Mouse (Mus musculus) myocyte (in vitro differentiated cells): ENCODE results near the gene Kat7. TPM values are rescaled to one million over a fixed set of nuclear protein-coding genes. Genes with fewer than 3 reads are reported as not detected.

Source experiments
- H3K27me3 ChIP-seq: one replicate; pipeline ENCODE4 v1.6.1; 2011; ENCODE audit not compliant: control insufficient read depth, insufficient read depth, insufficient read length
- H3K36me3 ChIP-seq: one replicate; pipeline ENCODE4 v1.6.1; 2011; ENCODE audit not compliant: control insufficient read depth, insufficient read depth
- H3K4me2 ChIP-seq: one replicate; pipeline ENCODE4 v1.6.1; 2011; ENCODE audit warnings: low read depth, control low read depth
- H3K4me3 ChIP-seq: one replicate; pipeline ENCODE4 v1.5.1; 2011; ENCODE audit warnings: mild to moderate bottlenecking, control low read depth, moderate library complexity
- H3K79me2 ChIP-seq: one replicate; pipeline ENCODE4 v1.6.1; 2011; ENCODE audit not compliant: control insufficient read depth, insufficient read depth
- H3ac ChIP-seq: one replicate; pipeline ENCODE4 v1.6.1; 2011; ENCODE audit not compliant: control insufficient read depth, insufficient read length
- CEBPB ChIP-seq: IDR thresholded peaks from 2 replicates; pipeline ENCODE4 v1.6.1; 2011; ENCODE audit warnings: mild to moderate bottlenecking, moderate library complexity; ENCODE audit not compliant: poor library complexity, insufficient read depth, severe bottlenecking
- E2F4 ChIP-seq: IDR thresholded peaks from one replicate; pipeline ENCODE4 v1.6.1; 2011; ENCODE audit warnings: mild to moderate bottlenecking, control low read depth, moderate library complexity; ENCODE audit not compliant: insufficient read depth
- MAX ChIP-seq: IDR thresholded peaks from one replicate; pipeline ENCODE4 v1.6.1; 2011; ENCODE audit warnings: low read depth, mild to moderate bottlenecking, control low read depth
- MYOD1 ChIP-seq, 3 experiments: IDR thresholded peaks; one replicate each; pipeline ENCODE4 v1.6.1; 2011; ENCODE audit warnings: control low read depth in 2 of 3, low read depth in 2 of 3, mild to moderate bottlenecking in 2 of 3, moderate library complexity in 1 of 3; ENCODE audit not compliant: insufficient read length in 2 of 3, control insufficient read depth in 1 of 3
- MYOG ChIP-seq, 3 experiments: IDR thresholded peaks; one replicate each; pipeline ENCODE4 v1.6.1; 2011; ENCODE audit warnings: control low read depth in 2 of 3, low read depth in 2 of 3, mild to moderate bottlenecking in 2 of 3; ENCODE audit not compliant: insufficient read length in 2 of 3, control insufficient read depth in 1 of 3, insufficient read depth in 1 of 3
- POLR2A ChIP-seq: IDR thresholded peaks from one replicate; pipeline ENCODE4 v1.6.1; 2011; ENCODE audit warnings: low read depth, mild to moderate bottlenecking, control low read depth, moderate library complexity; ENCODE audit not compliant: insufficient read length
- POLR2AphosphoS2 ChIP-seq: IDR thresholded peaks from one replicate; pipeline ENCODE4 v1.6.1; 2011; ENCODE audit warnings: low read depth, control low read depth; ENCODE audit not compliant: insufficient read length
- REST ChIP-seq: IDR thresholded peaks from one replicate; pipeline ENCODE4 v1.6.1; 2011; ENCODE audit warnings: mild to moderate bottlenecking, control low read depth, moderate library complexity; ENCODE audit not compliant: insufficient read depth, insufficient read length
- SRF ChIP-seq: IDR thresholded peaks from one replicate; pipeline ENCODE4 v1.6.1; 2011; ENCODE audit warnings: low read depth; ENCODE audit not compliant: control insufficient read depth, insufficient read length
- TCF12 ChIP-seq: IDR thresholded peaks from one replicate; pipeline ENCODE4 v1.6.1; 2011; ENCODE audit warnings: mild to moderate bottlenecking, control low read depth; ENCODE audit not compliant: poor library complexity, insufficient read depth, severe bottlenecking
- TCF3 ChIP-seq: IDR thresholded peaks from one replicate; pipeline ENCODE4 v1.6.1; 2011; ENCODE audit warnings: low read depth, control low read depth; ENCODE audit not compliant: insufficient read length
- USF1 ChIP-seq: IDR thresholded peaks from one replicate; pipeline ENCODE4 v1.6.1; 2011; ENCODE audit warnings: low read depth, mild to moderate bottlenecking, control low read depth, moderate library complexity
- polyA plus RNA-seq: library from polyadenylated mRNA; unstranded; fragments of >200 nt; fragmentation: generic; extraction: Trizol; gene quantifications from one replicate; pipeline ENCODE4 v1.2.1, GENCODE M21; 2012; ENCODE audit warnings: missing spikeins

Kat7 gene
- polyA plus RNA-seq, 1 experiment: 52.2 TPM

DNA sequence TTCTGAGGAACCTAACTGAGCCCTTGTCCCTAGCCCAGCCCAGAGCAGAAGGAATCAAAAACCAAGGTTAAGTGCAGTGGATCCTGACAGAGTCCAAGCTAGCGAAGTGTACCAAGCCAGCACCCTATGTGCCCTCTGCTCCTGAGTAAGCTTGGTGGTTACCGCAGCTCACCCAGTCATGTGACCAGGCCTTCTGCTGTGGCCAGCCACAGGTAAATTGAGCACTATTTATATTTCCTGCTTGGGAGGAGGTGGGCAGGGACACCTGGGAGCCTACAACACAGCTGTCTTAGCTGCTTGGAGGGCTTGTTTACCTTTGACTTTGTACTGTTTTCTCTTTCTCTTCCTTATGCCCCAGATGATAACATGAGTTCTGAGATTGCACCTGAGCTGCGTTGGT lies 40.9 kb upstream of the Kat7 start:
- H3K36me3 ChIP-seq: peaks cover 4% of the 10 kb centered on the region
- no peak overlapping the region for H3ac ChIP-seq
- no peak overlapping the region for H3K4me3 ChIP-seq
- peaks cover 6% of the 10 kb centered on the region for H3K79me2 ChIP-seq
- no peaks in the 10 kb centered on the region for H3K27me3 ChIP-seq
- H3K4me2 ChIP-seq: no peak overlapping the region
- TF ChIP-seq MYOG (IDR thresholded peaks at IDR 0.05; ENCODE audit: control insufficient read depth in 1 of 3, insufficient read depth in 1 of 3, insufficient read length in 2 of 3, low read depth in 2 of 3) (no peak), CEBPB (no peak), REST (no peak), MAX (no peak), TCF3 (no peak), E2F4 (no peak), POLR2A (no peak), TCF12 (no peak), POLR2AphosphoS2 (no peak), MYOD1 (IDR thresholded peaks at IDR 0.05; ENCODE audit: control insufficient read depth in 1 of 3, insufficient read length in 2 of 3, low read depth in 2 of 3) (no peak), SRF (no peak), USF1 (no peak)

DNA sequence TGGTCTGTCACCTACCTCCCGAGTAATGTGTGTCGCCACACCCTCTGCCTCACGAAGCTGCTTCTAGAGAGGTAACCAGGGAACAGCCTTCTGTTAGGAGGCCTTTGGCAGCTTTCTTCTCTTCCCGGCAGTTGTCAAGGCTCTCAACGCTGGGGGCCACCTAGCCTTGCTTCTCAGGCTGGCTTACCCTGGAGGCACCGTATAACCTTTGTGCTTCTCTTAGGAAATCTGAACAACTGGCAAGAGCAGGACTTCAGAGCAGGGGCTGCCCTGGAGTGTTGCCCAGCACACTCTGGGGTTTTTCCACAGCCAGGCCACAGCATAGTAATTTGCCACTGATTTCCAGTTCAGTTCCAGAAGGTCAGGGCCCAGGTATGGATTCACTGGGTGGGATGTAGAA lies 40.2 kb upstream of the Kat7 start:
- Histone ChIP-seq H3K36me3 (peaks cover 4% of the 10 kb centered on the region), H3K4me3 (no peak overlapping the region), H3K4me2 (no peak overlapping the region), H3K27me3 (no peaks in the 10 kb centered on the region), H3K79me2 (peaks cover 9% of the 10 kb centered on the region), H3ac (no peak overlapping the region)
- no peak for TF ChIP-seq MYOD1 (IDR thresholded peaks at IDR 0.05; ENCODE audit: control insufficient read depth in 1 of 3, insufficient read length in 2 of 3, low read depth in 2 of 3)
- TF ChIP-seq USF1: no peak
- no peak for TF ChIP-seq SRF
- no peak for TF ChIP-seq POLR2AphosphoS2
- no peak for TF ChIP-seq MYOG (IDR thresholded peaks at IDR 0.05; ENCODE audit: control insufficient read depth in 1 of 3, insufficient read depth in 1 of 3, insufficient read length in 2 of 3, low read depth in 2 of 3)
- no peak for TF ChIP-seq REST
- TF ChIP-seq CEBPB: no peak
- no peak for TF ChIP-seq MAX
- TF ChIP-seq TCF3: no peak
- no peak for TF ChIP-seq TCF12
- TF ChIP-seq E2F4: no peak
- no peak for TF ChIP-seq POLR2A

DNA sequence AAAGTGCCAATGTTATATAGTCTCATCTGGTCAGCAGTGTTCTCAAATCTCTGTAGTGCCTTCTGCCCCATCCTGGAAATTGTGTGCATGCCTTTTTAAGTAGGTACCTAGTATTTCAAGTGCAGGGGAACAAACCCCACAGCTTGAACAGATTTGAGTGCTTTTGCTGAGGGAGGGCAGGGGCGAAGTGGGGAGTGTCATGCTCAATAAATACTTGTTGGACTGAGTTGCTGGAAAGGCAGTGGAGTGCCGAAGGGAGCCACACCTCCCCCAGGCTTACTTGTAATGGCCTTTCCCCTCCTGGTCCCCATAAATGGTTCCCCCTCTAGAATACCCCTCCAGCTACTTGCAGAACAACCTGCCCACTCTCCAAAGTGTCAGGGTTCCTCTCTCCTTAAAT lies 34.1 kb upstream of the Kat7 start:
- Histone ChIP-seq H3K4me2 (no peak overlapping the region), H3K79me2 (peaks cover 47% of the 10 kb centered on the region), H3K36me3 (no peaks in the 10 kb centered on the region), H3K4me3 (no peak overlapping the region), H3K27me3 (no peaks in the 10 kb centered on the region), H3ac (no peak overlapping the region)
- TF ChIP-seq TCF12 (no peak), MYOD1 (IDR thresholded peaks at IDR 0.05; ENCODE audit: control insufficient read depth in 1 of 3, insufficient read length in 2 of 3, low read depth in 2 of 3) (no peak), POLR2A (no peak), TCF3 (no peak), CEBPB (no peak), SRF (no peak), USF1 (no peak), MAX (no peak), POLR2AphosphoS2 (no peak), REST (no peak), MYOG (IDR thresholded peaks at IDR 0.05; ENCODE audit: control insufficient read depth in 1 of 3, insufficient read depth in 1 of 3, insufficient read length in 2 of 3, low read depth in 2 of 3) (no peak), E2F4 (no peak)

- Histone ChIP-seq H3K36me3 (no peaks in the 10 kb centered on the region), H3K27me3 (no peaks in the 10 kb centered on the region), H3K4me3 (no peak overlapping the region), H3ac (no peak overlapping the region), H3K79me2 (peaks cover 56% of the 10 kb centered on the region), H3K4me2 (peak overlapping the region; percentile 12)
- TF ChIP-seq REST (no peak), E2F4 (no peak), MYOG (IDR thresholded peaks at IDR 0.05; ENCODE audit: control insufficient read depth in 1 of 3, insufficient read depth in 1 of 3, insufficient read length in 2 of 3, low read depth in 2 of 3) (peak in 1 of 3 experiments; percentile 69), MYOD1 (IDR thresholded peaks at IDR 0.05; ENCODE audit: control insufficient read depth in 1 of 3, insufficient read length in 2 of 3, low read depth in 2 of 3) (peak in 2 of 3 experiments; percentile 5 to 62)
These were observed 33.1 kb upstream of the Kat7 start for GRCm38 (mm10) chr11:95343180-95343579.

DNA sequence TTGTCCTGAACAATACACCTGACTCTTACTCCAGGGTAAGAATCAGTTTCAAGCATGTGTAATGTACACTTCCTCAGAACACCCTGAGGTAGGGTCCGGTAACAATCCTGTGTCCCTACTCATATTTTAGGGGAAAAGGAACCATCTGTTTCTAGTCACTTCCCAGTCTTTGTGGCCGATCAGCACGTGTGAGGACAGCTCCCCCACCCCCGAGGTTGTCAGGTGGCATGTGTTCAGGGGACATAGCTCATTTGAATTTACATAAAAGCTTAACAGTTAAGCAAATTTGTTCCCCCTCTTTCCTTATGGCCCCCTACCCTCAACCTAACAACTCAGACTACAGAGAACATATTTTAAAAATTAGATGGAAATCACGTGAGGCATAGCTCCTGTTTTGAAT lies 30.6 kb upstream of the Kat7 start:
- H3ac ChIP-seq: no peak overlapping the region
- H3K79me2 ChIP-seq: peaks cover 52% of the 10 kb centered on the region
- H3K36me3 ChIP-seq: no peaks in the 10 kb centered on the region
- H3K27me3 ChIP-seq: no peaks in the 10 kb centered on the region
- no peak for TF ChIP-seq POLR2AphosphoS2
- TF ChIP-seq REST: no peak
- TF ChIP-seq SRF: no peak
- TF ChIP-seq MYOD1 (IDR thresholded peaks at IDR 0.05; ENCODE audit: control insufficient read depth in 1 of 3, insufficient read length in 2 of 3, low read depth in 2 of 3): no peak
- no peak for TF ChIP-seq TCF12
- TF ChIP-seq E2F4: no peak
- no peak for TF ChIP-seq MAX
- no peak for TF ChIP-seq TCF3
- TF ChIP-seq POLR2A: no peak
- no peak for TF ChIP-seq CEBPB
- no peak for TF ChIP-seq USF1
- no peak for TF ChIP-seq MYOG (IDR thresholded peaks at IDR 0.05; ENCODE audit: control insufficient read depth in 1 of 3, insufficient read depth in 1 of 3, insufficient read length in 2 of 3, low read depth in 2 of 3)
- no peak overlapping the region for H3K4me3 ChIP-seq
- H3K4me2 ChIP-seq: peak overlapping the region; percentile 76
